Mouse (Mus musculus) adrenal gland, postnatal 36 days (tissue): ENCODE results near the gene Mcub. TPM values are rescaled to one million over a fixed set of nuclear protein-coding genes. Genes with fewer than 3 reads are reported as not detected.

ENCODE experiments used
- DNase-seq, 2 experiments: peaks; one replicate each; pipeline ENCODE4 v3.0.0; 2021; ENCODE audit warnings: mixed read lengths in 1 of 2
- total RNA-seq, 2 experiments: library from RNA; stranded (reverse); gene quantifications; 2 replicates each; pipeline ENCODE4 v1.2.3; 2021

Gene Mcub
- total RNA-seq, 2 experiments from 2014 or later, result 8.9 to 11.7 TPM

- DNase-seq, result no peak
These were observed 76.9 kb downstream of the Mcub start for GRCm38 (mm10) chr3:129893143-129893542.

GRCm38 (mm10) chr3:129892003-129892402 lies 78.0 kb downstream of the Mcub start:
- DNase-seq, result no peak

- DNase-seq, result no peak
These were observed 82.1 kb downstream of the Mcub start for GRCm38 (mm10) chr3:129887779-129888517.

- no peak for DNase-seq
These were observed 83.6 kb downstream of the Mcub start for GRCm38 (mm10) chr3:129886430-129886829.

GRCm38 (mm10) chr3:129885577-129885976 lies 84.4 kb downstream of the Mcub start:
- DNase-seq, result no peak

GRCm38 (mm10) chr3:129880925-129881593 lies 88.9 kb downstream of the Mcub start:
- DNase-seq, result no peak

- no peak for DNase-seq
These were observed 90.1 kb downstream of the Mcub start for GRCm38 (mm10) chr3:129879913-129880312.

- DNase-seq, result peak; percentile 72 to 74
These were observed 90.8 kb downstream of the Mcub start for GRCm38 (mm10) chr3:129879131-129879757.

- peak; percentile 95 to 96 for DNase-seq
These were observed 91.5 kb downstream of the Mcub start, which contains the start of gene Pla2g12a for GRCm38 (mm10) chr3:129878405-129879021. Pla2g12a (plus strand) TSS chr3:129878606.

- DNase-seq, result no peak
These were observed 92.7 kb downstream of the Mcub start for GRCm38 (mm10) chr3:129877327-129877726.

Other genes with a start within 250 kb of the Mcub start
- 1 to 10 TPM in 1 of 2 experiments, under 1 TPM in 1; 0.53 to 1.3 TPM for gene Egf, start 214.9 kb downstream of the Mcub start, total RNA-seq
- gene Lrit3, start 166.2 kb downstream of the Mcub start, total RNA-seq, result not detected
- gene Rrh, start 147.6 kb downstream of the Mcub start, total RNA-seq, result not detected
- gene Gar1, start 138.8 kb downstream of the Mcub start, total RNA-seq, result 10 to 100 TPM; 48.6 to 54.7 TPM
- under 1 TPM in 1 of 2 experiments, not detected in 1; 0.36 TPM for gene Cfi, start 134.3 kb downstream of the Mcub start, total RNA-seq
- gene Pla2g12a, start 91.6 kb downstream of the Mcub start, total RNA-seq, result 10 to 100 TPM; 34.8 to 48.0 TPM
- gene Casp6, start 68.8 kb downstream of the Mcub start, total RNA-seq, result 10 to 100 TPM; 28.3 to 44.9 TPM
- gene Sec24b, start 91.3 kb upstream of the Mcub start, total RNA-seq, result 10 to 100 TPM; 62.9 to 68.2 TPM
- gene Col25a1, start 161.3 kb upstream of the Mcub start, total RNA-seq, result 1 to 10 TPM; 2.7 to 9.2 TPM